Mouse (Mus musculus): Measurements from ENCODE around the gene Sox1. TPM values are rescaled to one million over a fixed set of nuclear protein-coding genes. Genes with fewer than 3 reads are reported as not detected.

The Sox1 gene
- polyA plus RNA-seq, 1 experiment from 2014 or later, result not detected

- peak overlapping the region; percentile 39 for H3K4me3 ChIP-seq (ENCODE audit: low read length)
- H3K9me3 ChIP-seq (ENCODE audit: control insufficient read depth, low read length), result no peaks in the 10 kb centered on the region
- H3K4me2 ChIP-seq (ENCODE audit: low read depth, low read length), result peak overlapping the region; percentile 48
- ATAC-seq (ENCODE audit: low read depth), result peak; percentile 19; the same call in 1 of the 2 replicates
- H3K27me3 ChIP-seq (ENCODE audit: control insufficient read depth, insufficient read depth, low read depth, low read length), result peaks cover 94% of the 10 kb centered on the region
- H3K4me1 ChIP-seq (replicated peaks; ENCODE audit: control insufficient read depth, insufficient read depth, low read length), result peaks cover 12% of the 10 kb centered on the region
- 1% methylated on average over 105 of the region's 118 CpGs for WGBS
- H3K9ac ChIP-seq (ENCODE audit: low read length), result no peak overlapping the region
- H3K36me3 ChIP-seq (ENCODE audit: control insufficient read depth, insufficient read depth, low read length), result no peaks in the 10 kb centered on the region
- H3K27ac ChIP-seq (ENCODE audit: low read length), result no peak overlapping the region
Observed at GRCm38 (mm10) chr8:12396501-12397345, 1.6 kb downstream of the Sox1 start.

- ATAC-seq (ENCODE audit: low read depth), result no peak
Observed at GRCm38 (mm10) chr8:12397346-12397925, 2.3 kb downstream of the Sox1 start.

GRCm38 (mm10) chr8:12398011-12398945 lies 3.2 kb downstream of the Sox1 start:
- peaks cover 94% of the 10 kb centered on the region for H3K27me3 ChIP-seq (ENCODE audit: control insufficient read depth, insufficient read depth, low read depth, low read length)
- no peak overlapping the region for H3K4me2 ChIP-seq (ENCODE audit: low read depth, low read length)
- no peak for ATAC-seq (ENCODE audit: low read depth)
- no peaks in the 10 kb centered on the region for H3K36me3 ChIP-seq (ENCODE audit: control insufficient read depth, insufficient read depth, low read length)
- 3% methylated on average over 21 of the region's 21 CpGs for WGBS
- no peak overlapping the region for H3K4me3 ChIP-seq (ENCODE audit: low read length)
- H3K9me3 ChIP-seq (ENCODE audit: control insufficient read depth, low read length), result no peaks in the 10 kb centered on the region
- H3K27ac ChIP-seq (ENCODE audit: low read length), result no peak overlapping the region
- H3K9ac ChIP-seq (ENCODE audit: low read length), result no peak overlapping the region
- H3K4me1 ChIP-seq (replicated peaks; ENCODE audit: control insufficient read depth, insufficient read depth, low read length), result peaks cover 12% of the 10 kb centered on the region

More at GRCm38 (mm10) chr8:12397346-12397925, 2.3 kb downstream of the Sox1 start:
- H3K4me1 ChIP-seq (replicated peaks; ENCODE audit: control insufficient read depth, insufficient read depth, low read length), result peaks cover 12% of the 10 kb centered on the region
- H3K27ac ChIP-seq (ENCODE audit: low read length), result no peak overlapping the region
- H3K9ac ChIP-seq (ENCODE audit: low read length), result no peak overlapping the region
- H3K36me3 ChIP-seq (ENCODE audit: control insufficient read depth, insufficient read depth, low read length), result no peaks in the 10 kb centered on the region
- peak overlapping the region; percentile 39 for H3K4me3 ChIP-seq (ENCODE audit: low read length)
- H3K27me3 ChIP-seq (ENCODE audit: control insufficient read depth, insufficient read depth, low read depth, low read length), result peaks cover 94% of the 10 kb centered on the region
- H3K9me3 ChIP-seq (ENCODE audit: control insufficient read depth, low read length), result no peaks in the 10 kb centered on the region
- peak overlapping the region; percentile 48 for H3K4me2 ChIP-seq (ENCODE audit: low read depth, low read length)
- WGBS, result under 1% methylated on average over 59 of the region's 59 CpGs

GRCm38 (mm10) chr8:12399421-12400205 lies 4.5 kb downstream of the Sox1 start:
- Histone ChIP-seq H3K9ac (ENCODE audit: low read length) (no peak overlapping the region), H3K27ac (ENCODE audit: low read length) (no peak overlapping the region), H3K4me1 (replicated peaks; ENCODE audit: control insufficient read depth, insufficient read depth, low read length) (peaks cover 12% of the 10 kb centered on the region), H3K4me3 (ENCODE audit: low read length) (no peak overlapping the region), H3K27me3 (ENCODE audit: control insufficient read depth, insufficient read depth, low read depth, low read length) (peaks cover 96% of the 10 kb centered on the region), H3K9me3 (ENCODE audit: control insufficient read depth, low read length) (no peaks in the 10 kb centered on the region), H3K4me2 (ENCODE audit: low read depth, low read length) (no peak overlapping the region), H3K36me3 (ENCODE audit: control insufficient read depth, insufficient read depth, low read length) (no peaks in the 10 kb centered on the region)
- under 1% methylated on average over 5 of the region's 5 CpGs for WGBS
- no peak for ATAC-seq (ENCODE audit: low read depth)

GRCm38 (mm10) chr8:12400611-12401390 lies 5.7 kb downstream of the Sox1 start:
- no peak overlapping the region for H3K4me2 ChIP-seq (ENCODE audit: low read depth, low read length)
- under 1% methylated on average over 44 of the region's 44 CpGs for WGBS
- H3K4me1 ChIP-seq (replicated peaks; ENCODE audit: control insufficient read depth, insufficient read depth, low read length), result peaks cover 8% of the 10 kb centered on the region
- H3K4me3 ChIP-seq (ENCODE audit: low read length), result 0 out of 2 replicates have a peak overlapping the region, but pooled peaks have one; percentile 1
- no peak overlapping the region for H3K9ac ChIP-seq (ENCODE audit: low read length)
- peak; percentile 55 for ATAC-seq (ENCODE audit: low read depth)
- H3K27me3 ChIP-seq (ENCODE audit: control insufficient read depth, insufficient read depth, low read depth, low read length), result peaks cover 92% of the 10 kb centered on the region
- H3K36me3 ChIP-seq (ENCODE audit: control insufficient read depth, insufficient read depth, low read length), result no peaks in the 10 kb centered on the region
- no peaks in the 10 kb centered on the region for H3K9me3 ChIP-seq (ENCODE audit: control insufficient read depth, low read length)
- no peak overlapping the region for H3K27ac ChIP-seq (ENCODE audit: low read length)

GRCm38 (mm10) chr8:12401391-12402270 lies 6.5 kb downstream of the Sox1 start:
- no peak for ATAC-seq (ENCODE audit: low read depth)
- H3K4me3 ChIP-seq (ENCODE audit: low read length), result no peak overlapping the region

GRCm38 (mm10) chr8:12402709-12403108 lies 7.6 kb downstream of the Sox1 start:
- Histone ChIP-seq H3K4me1 (replicated peaks; ENCODE audit: control insufficient read depth, insufficient read depth, low read length) (no peaks in the 10 kb centered on the region), H3K4me3 (ENCODE audit: low read length) (no peak overlapping the region), H3K27ac (ENCODE audit: low read length) (no peak overlapping the region), H3K9me3 (ENCODE audit: control insufficient read depth, low read length) (no peaks in the 10 kb centered on the region), H3K27me3 (ENCODE audit: control insufficient read depth, insufficient read depth, low read depth, low read length) (peaks cover 86% of the 10 kb centered on the region), H3K9ac (ENCODE audit: low read length) (no peak overlapping the region), H3K36me3 (ENCODE audit: control insufficient read depth, insufficient read depth, low read length) (no peaks in the 10 kb centered on the region), H3K4me2 (ENCODE audit: low read depth, low read length) (no peak overlapping the region)
- WGBS, result 3% methylated on average over 9 of the region's 9 CpGs
- no peak for ATAC-seq (ENCODE audit: low read depth)

More at GRCm38 (mm10) chr8:12401391-12402270, 6.5 kb downstream of the Sox1 start:
- H3K9ac ChIP-seq (ENCODE audit: low read length), result no peak overlapping the region
- peaks cover 92% of the 10 kb centered on the region for H3K27me3 ChIP-seq (ENCODE audit: control insufficient read depth, insufficient read depth, low read depth, low read length)
- under 1% methylated on average over 35 of the region's 35 CpGs for WGBS
- peaks cover 7% of the 10 kb centered on the region for H3K4me1 ChIP-seq (replicated peaks; ENCODE audit: control insufficient read depth, insufficient read depth, low read length)
- H3K27ac ChIP-seq (ENCODE audit: low read length), result no peak overlapping the region
- no peak overlapping the region for H3K4me2 ChIP-seq (ENCODE audit: low read depth, low read length)
- no peaks in the 10 kb centered on the region for H3K9me3 ChIP-seq (ENCODE audit: control insufficient read depth, low read length)
- no peaks in the 10 kb centered on the region for H3K36me3 ChIP-seq (ENCODE audit: control insufficient read depth, insufficient read depth, low read length)
